Mouse (Mus musculus) heart, adult 18-20 months (tissue): ENCODE measurements around the gene Psmc6. TPM values are rescaled to one million over a fixed set of nuclear protein-coding genes. Genes with fewer than 3 reads are reported as not detected.
A peak's percentile ranks its signal among the peaks of the same experiment; 100 is the strongest.

Experiments used
- DNase-seq, 2 experiments: peaks; one replicate each; pipeline ENCODE4 v3.0.0; 2021 to 2022; ENCODE audit warnings: mixed read lengths in 1 of 2
- long read RNA-seq, 2 experiments: library from polyadenylated mRNA; stranded (forward); transcript quantifications; one replicate each; pipeline ENCODE4 v2.0.0; 2021
- total RNA-seq, 2 experiments: library from RNA; stranded (reverse); gene quantifications; 2 replicates each; pipeline ENCODE4 v1.2.3; 2021

Gene Psmc6
- 10 to 100 TPM; 97.5 to 98.3 TPM for total RNA-seq
- long read RNA-seq, experiment 1, transcript Psmc6-201 (14 exons, 2,234 nt), result major isoform, 62 of 66 reads
- long read RNA-seq, experiment 1, partial matches to known transcripts, result 2 of 66 reads
- long read RNA-seq, experiment 1, other reads (novel, unspliced or antisense), result 2 of 66 reads
- long read RNA-seq, experiment 2, transcript Psmc6-201 (14 exons, 2,234 nt), result major isoform, 36 of 41 reads
- long read RNA-seq, experiment 2, partial matches to known transcripts, result 4 of 41 reads
- long read RNA-seq, experiment 2, other reads (novel, unspliced or antisense), result 1 of 41 reads

DNA sequence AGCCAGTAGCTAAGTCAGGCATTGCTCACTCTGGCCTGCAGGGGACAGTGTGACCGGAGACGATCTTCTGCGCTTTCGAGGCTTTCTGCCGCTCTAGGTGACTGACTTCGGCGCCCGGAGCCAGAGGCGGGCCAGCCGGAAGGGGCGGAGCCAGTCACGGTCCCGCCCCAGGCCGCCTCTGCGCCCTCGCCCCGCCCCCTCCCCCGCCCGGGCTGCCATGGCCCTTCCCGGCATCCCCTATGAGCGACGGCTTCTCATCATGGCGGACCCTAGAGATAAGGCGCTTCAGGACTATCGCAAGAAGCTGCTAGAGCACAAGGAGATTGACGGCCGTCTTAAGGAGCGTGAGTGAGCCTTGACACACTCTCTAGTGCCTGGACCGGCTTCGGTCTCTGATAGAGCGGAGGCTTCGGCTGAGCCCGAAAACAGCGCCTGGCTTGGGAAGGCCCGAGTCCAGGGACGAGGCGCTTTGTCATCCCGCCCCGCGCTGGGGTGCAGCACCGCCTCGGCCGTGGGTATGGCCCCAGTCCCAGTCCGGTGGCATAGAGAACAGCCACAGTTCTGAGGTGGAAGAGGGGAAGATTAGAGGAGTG, at the start of gene Psmc6:
Psmc6 (plus strand) TSS at position 200 of the 593 bp plus-strand sequence.
- DNase-seq, result peak; percentile 91 to 95

DNA sequence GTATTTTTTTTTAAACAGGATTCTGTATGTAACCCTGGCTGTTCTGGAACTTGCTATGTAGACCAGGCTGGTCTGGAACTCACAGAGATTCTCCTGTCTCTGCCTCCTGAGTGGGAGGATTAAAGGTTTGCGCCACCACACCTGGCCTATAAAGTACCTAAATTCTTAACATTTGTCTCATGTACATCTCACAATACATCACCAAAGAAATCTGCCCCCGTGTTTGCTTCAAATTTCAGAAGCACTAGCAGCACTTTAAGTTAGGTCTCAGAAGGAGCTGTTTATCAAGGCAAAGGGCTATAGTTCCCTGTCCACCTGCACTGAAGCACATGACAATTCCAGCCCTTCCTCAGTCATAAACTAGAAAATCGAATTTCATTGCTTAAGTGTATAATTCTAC, 47.5 kb upstream of the Psmc6 start:
- no peak for DNase-seq

GRCm38 (mm10) chr14:45291608-45292007, 38.0 kb upstream of the Psmc6 start:
- peak in 1 of 2 experiments; percentile 19 for DNase-seq

DNA sequence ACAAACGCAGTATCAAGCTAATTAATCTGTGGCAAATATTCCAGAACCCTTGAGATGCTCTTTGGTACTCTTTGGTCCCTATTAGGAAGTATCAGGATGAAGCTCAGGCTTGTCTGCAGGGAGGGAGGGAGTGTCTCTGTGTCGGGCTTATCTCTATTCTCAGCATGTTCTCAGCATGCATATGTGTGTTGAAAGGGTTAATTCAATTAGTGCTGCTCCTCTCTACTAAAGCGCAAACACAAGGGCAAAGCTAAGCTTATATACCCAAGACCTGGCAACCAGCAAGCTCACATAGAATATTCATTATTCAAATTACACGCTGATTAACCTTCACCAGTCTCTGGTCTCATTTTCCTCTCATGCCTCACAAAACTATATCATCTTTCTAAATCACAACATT, 25.6 kb upstream of the Psmc6 start:
- DNase-seq, result no peak

DNA sequence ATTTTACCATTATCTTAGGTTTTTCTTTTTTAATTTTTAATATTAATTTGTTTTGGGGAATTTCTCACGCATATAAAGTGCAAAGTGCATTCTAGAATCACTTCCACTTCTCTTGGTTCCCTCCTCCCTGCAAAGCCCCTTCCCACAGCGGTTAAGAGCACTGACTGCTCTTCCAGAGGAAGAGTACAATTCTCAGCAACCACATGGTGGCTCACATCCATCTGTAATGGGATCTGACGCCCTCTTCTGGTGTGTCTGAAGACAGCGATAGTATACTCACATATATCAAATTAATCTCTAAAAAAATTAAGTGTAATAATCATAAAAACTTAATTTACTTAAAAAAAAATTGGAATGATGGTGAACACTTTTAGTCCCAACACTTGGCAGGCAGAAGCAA, 25.2 kb upstream of the Psmc6 start:
- no peak for DNase-seq

DNA sequence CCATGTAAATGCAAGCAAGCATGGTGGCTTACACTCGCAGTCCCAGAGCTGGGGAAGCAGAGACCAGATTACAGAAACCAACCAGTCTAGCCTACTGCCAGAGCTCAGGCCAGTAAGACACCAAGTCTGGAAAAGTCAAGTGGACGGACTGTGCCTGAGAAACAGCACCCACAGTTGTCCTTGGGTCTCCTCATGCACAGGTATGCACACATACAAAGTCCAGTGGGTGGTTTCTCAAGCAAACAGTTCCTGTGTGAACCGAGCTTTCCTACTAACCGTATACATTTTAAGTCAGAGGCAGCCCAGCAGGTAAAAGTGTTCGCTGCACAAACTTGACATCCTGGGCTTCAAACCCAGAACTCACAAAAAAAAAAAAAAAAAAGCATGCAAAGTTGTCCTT, 23.7 kb upstream of the Psmc6 start:
- no peak for DNase-seq

DNA sequence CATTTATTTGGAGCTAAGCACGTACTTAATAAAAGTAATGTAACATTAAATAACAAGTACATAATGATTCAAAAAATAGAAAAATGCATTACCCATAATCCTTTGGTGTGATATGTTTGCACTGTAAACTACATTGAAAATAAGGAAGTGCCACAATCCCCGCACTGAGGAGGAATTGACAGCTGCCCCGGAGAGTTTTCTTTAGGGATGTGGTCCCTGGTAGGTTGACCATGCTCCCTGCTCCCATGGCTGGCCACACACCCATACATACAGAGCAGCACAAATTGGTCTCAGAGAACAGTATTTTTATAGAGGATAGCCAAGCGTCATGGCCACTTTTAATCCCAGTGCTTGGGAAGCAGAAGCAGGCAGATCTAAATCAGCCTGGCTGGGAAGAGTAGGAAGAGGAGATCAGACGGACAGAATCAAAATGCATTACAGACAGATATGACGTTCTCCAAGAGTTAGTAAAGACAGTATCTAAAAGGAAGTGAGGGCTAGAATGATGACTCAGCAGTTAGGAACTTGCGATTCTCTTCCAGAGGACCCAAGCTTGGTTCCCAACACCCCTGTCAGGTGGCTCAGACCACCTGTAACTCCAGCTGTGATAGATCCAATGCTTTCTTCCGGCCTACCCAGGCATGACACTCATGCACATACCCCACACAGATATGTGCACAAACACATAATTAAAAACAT, 21.8 kb upstream of the Psmc6 start:
- no peak for DNase-seq

- peak in 1 of 2 experiments; percentile 19 for DNase-seq
Observed at GRCm38 (mm10) chr14:45309646-45310045, 19.9 kb upstream of the Psmc6 start.

GRCm38 (mm10) chr14:45310101-45310500, 19.5 kb upstream of the Psmc6 start:
- no peak for DNase-seq

DNA sequence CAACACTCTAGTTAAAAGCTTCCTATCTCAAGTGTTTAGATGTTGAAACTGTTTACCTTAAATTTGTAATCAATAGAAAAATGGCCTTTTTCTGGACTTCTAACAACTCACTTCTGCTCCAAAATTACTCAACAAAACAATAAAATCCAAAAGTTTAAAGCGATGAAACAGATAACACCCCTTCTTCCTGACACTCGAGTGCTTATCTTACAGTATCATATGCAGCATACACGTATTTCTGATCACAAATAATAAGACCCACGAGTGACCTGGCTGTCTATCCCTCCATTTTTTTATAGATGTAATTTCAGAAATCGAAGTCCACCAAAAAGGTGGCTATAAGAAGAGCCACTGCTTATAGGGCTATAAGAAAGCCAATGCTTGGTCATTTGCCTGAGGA, 12.7 kb upstream of the Psmc6 start:
- no peak for DNase-seq

GRCm38 (mm10) chr14:45317921-45318411, 11.6 kb upstream of the Psmc6 start:
- no peak for DNase-seq

- DNase-seq, result peak; percentile 86 to 91
Observed at GRCm38 (mm10) chr14:45318426-45319236, 11.0 kb upstream of the Psmc6 start, which contains the start of gene Ero1l. Gene Ero1l (minus strand): TSS chr14:45318771.

DNA sequence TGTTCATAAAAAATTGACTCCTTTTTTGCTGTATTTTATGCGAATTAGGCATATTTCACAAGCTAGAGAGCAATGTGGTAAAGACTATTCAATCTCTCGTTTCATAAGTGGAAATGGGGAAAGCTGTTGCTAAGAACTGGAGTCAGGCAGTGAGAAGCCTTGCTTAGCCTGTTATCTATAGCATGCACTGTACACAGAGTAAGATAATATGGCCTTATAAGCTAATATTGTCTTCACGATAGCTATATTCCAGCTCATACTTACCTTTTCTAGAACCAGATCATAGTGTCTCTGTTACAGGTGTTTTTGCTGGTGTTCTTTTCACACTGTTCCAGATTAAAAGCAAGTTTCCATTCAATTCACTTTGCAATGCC, 10.4 kb upstream of the Psmc6 start:
- DNase-seq, result no peak

DNA sequence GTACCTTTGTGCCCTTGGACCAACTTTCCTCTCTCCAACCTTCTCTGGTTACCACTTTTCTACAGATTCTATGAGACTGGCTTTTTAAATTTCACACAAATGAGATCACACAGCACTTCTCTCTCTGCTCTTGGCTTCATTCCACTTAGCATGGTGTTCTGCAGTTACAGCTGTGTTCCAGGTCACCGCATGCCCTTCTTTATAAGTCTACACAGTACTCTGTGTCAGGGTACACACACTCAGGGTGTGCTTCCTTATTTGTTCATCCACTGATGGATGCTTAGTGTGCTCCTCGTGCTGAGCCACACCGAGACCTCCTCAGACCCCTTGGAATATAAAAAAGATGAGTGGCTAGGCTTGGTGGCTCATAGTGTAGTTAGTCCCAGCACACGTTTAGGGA, 9.5 kb upstream of the Psmc6 start:
- no peak for DNase-seq

GRCm38 (mm10) chr14:45321067-45321466, 8.5 kb upstream of the Psmc6 start:
- no peak for DNase-seq

- no peak for DNase-seq
Observed at GRCm38 (mm10) chr14:45321622-45322021, 8.0 kb upstream of the Psmc6 start.

GRCm38 (mm10) chr14:45322450-45322849, 7.1 kb upstream of the Psmc6 start:
- DNase-seq, result no peak

DNA sequence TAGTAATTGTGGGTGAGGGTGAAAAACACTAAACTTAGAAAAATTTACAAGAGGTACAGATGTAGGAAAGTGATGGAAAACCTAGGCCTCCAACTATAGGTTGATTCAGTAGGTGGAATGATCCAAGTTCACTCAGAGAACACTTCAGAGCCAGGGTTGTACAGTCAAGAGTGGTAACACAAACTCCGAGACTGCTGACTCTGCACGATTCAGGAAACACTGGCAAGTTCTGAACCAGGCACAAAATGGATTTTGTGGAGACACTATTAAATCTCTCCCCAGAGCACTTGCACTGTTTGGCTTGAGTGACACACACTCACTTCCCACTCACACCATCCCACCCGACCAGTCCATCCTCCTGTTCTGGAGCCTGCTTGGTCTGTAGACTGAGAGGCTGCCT, 6.3 kb upstream of the Psmc6 start:
- DNase-seq, result no peak

DNA sequence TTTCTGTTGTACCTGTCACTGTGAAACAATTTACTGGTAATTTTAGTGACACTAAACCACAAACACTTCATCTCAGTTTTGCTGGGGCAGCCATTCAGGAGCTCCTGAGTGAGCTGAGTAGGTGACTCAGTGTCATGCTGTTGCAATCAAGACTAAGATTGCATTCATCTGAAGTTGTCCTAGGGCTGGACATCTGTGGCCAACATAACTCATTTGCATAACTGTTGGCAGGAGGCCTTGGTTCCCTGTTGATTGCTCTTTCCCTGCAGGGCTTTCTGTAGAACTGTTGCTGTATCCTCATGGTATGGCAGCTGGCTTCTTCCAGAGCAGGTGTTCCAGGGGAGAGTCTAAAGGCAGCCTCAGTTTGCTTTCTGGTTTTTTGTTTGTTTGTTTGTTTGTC, 4.1 kb upstream of the Psmc6 start:
- no peak for DNase-seq

DNA sequence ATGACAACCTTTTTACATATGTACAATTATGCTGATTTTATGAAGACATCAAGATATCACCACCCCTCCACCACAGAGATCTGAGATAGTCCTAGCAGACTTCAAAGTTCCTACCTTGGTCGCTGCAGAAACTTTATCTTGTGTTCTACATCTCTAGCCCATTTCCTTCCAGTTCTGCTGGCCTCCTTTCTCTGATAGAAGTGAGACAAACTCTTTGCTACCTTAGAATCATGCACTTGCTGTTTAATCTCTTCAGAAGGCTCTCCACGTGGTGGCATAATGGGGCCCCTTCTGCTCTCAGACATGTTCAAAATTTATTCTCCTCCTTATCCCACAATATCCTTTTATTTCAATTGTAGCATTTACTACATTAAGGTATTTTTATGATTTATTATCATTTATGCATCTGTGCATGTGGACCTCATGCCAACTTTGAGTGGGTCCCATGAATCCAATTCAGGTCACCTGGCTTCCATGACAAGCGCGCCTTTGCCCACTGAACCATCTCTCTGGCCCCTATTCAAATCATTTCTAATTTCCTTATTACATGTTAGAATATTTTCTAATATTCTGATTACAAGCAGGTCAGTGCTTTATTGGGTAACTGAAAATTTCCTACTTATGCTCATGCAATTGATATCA, 1.4 kb upstream of the Psmc6 start:
- DNase-seq, result no peak

- no peak for DNase-seq
Observed at GRCm38 (mm10) chr14:45329018-45329588, 485 bp upstream of the Psmc6 start.
